Mouse (Mus musculus) c-Kit-positive CD71-positive TER-119-positive erythroid progenitor cells, embryonic 14.5 days (primary cell): ENCODE results near the gene Oas1g.
"Not testable (repeated sequence)": the region's sequence is repeated elsewhere in the genome, so short reads cannot be mapped to it uniquely, and the experiment has no call there.

ENCODE experiments used
- DNase-seq: peaks from one replicate; pipeline ENCODE4 v3.0.0-alpha.2; 2013; ENCODE audit warnings: low spot score

The Oas1g gene

DNA sequence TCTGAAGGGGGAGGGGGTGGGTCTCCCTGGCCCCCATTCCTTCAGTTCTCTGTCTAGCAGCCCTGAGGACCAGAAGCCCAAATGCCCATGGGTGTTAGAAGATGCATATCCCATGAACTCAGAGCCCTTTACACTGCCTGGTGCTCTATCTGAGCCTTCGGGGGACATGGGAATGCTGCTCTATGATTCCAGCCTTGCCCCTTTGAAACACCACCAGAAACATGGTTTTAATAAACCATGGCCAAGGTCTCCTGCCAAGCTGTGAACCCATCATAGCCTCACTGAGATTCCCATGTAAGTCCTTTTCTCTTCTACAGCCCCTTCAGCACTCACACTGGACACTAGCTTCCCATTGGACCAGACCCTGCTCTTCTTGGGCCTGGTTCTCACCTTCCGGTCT, 2.6 kb upstream of the Oas1g start:
- DNase-seq, result no peak

- not testable (repeated sequence) for DNase-seq
Measured at GRCm38 (mm10) chr5:120888294-120888815, 942 bp upstream of the Oas1g start.

DNA sequence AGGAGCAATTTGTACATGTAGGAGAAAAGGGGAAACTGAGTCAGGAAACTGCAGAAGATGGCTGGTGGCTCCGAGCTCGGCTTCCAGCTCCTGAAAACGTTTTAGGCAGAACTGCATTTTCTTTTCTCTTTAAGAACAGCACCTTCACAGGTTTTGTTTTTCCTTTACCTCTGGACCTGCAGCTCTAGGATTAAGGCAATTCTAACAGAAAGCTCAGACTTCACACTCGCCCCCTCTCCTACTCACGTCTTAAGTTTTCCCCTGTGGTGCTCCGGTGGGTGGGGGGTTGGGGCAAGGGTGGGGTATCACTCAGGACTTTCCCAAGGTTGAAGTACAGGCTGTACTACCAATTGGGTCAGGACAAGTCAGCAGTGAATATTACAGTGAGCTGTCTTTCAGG, 418 bp upstream of the Oas1g start:
- DNase-seq, result no peak

GRCm38 (mm10) chr5:120881681-120882080, 5.7 kb downstream of the Oas1g start:
- not testable (repeated sequence) for DNase-seq

DNA sequence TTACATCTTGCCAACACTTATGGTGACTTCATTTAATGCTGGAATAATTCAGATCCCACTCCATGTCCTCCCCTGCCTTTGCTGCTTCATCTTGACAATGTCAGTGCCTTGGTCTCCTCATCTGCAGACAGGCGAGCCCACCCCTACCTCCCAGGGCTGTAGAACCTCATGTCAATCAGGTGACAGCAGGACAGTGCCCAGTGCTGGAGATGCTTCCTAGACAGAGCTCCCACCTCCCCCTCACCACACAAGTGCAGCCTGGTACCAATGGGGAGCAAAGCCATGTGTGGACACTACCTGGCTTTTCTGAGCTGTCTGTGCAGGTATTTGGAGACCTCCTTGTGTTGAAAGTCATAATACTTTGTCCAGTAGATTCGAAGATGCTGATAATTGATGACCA, 8.6 kb downstream of the Oas1g start:
- not testable (repeated sequence) for DNase-seq

DNA sequence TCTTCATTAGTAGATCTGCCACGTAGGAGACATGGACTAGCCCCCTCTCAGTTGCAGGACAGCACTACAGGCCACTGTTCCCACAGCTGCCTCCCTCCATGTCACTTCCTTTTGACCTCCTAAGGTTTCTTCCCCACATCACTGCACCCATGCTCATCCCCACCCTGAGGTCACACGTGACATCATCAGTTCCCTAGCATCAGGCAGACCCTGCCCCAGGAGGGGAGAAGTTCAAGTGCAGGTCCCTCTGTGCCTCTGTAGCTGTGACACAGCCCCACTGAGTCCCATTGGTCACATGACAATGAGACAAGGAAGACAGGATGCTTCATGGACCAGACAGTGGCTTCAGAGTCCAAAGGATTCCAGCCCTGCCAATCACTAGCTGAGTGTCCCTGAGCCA, 10.0 kb downstream of the Oas1g start:
- not testable (repeated sequence) for DNase-seq

DNA sequence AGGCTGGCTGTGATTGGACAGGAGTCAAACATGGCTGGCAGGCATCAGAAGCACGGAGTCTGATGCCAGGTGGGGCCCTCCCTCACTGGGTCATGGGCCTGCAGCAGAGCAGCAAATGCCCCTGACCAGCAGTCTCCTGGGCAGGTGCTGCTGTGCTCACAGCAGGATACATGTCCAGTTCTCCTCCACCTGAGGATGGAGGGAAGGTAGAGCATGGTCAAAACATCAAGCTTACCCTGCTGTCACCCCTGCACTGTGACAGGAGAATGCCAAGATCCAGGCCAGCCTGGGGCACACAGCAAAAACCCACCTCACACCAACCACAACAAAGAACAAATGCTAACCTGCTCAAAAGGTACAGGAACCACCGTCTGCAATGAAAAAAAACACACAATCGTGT, 10.6 kb downstream of the Oas1g start:
- not testable (repeated sequence) for DNase-seq

GRCm38 (mm10) chr5:120871469-120871868, 15.9 kb downstream of the Oas1g start:
- DNase-seq, result no peak

GRCm38 (mm10) chr5:120870782-120871181, 16.6 kb downstream of the Oas1g start:
- DNase-seq, result no peak

GRCm38 (mm10) chr5:120870081-120870480, 17.3 kb downstream of the Oas1g start:
- no peak for DNase-seq

DNA sequence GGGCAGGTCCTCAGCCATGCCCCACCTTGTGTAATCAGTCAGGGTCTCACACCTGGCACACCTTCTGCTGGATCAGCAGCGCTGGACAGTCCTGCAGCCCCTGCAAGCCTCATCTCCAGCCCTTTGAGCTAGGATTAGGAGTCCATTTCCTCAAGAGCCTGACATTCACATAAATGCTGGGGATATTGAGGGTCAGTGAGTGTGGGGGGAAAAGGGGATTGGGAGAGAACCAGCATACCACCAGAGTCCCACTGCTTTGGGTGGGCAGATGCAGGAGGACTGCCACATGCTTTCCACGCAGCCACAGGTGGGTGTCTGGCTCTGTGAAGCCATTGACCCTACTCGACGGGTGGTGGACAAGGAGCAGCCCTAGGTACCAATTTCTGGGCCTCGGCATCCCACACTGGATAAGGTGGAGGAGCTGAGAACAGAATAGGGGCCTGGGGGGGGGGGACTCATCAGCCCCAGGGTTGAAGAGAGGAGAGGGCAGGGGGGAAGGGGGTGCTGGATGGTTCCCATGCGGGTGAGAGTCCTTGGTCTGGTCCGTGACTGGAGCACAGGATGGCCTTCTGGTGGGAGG, 17.9 kb downstream of the Oas1g start:
- DNase-seq, result no peak

DNA sequence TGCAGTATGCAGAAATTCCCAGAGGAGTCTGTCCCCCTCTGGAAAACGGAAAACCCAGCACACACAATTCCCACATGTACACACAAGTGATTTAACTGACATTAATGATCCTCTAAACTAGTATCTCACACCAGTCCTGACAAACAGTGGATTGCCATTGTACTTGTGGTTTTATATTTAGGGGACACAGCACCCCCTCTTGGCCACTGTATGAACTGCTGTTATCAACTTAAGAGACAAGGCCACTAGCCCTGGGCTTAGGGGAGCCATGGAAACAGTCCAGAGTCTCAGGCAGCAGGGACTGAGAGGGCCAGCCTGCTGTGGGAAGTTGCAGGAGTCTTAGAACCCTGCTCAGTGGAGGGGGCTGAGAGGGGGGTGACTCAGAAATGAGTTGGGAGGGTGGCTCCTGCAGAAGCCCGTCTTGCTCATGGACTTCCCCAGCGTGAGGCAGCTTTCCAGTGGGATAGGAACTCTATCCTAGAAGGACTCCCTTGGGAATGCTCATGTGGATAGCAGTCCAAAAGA, 22.0 kb downstream of the Oas1g start:
- peak; percentile 16 for DNase-seq

- no peak for DNase-seq
Measured at GRCm38 (mm10) chr5:120861121-120861520, 26.3 kb downstream of the Oas1g start, which contains the start of gene Oas1h. Gene Oas1h (plus strand): TSS chr5:120861421.

DNA sequence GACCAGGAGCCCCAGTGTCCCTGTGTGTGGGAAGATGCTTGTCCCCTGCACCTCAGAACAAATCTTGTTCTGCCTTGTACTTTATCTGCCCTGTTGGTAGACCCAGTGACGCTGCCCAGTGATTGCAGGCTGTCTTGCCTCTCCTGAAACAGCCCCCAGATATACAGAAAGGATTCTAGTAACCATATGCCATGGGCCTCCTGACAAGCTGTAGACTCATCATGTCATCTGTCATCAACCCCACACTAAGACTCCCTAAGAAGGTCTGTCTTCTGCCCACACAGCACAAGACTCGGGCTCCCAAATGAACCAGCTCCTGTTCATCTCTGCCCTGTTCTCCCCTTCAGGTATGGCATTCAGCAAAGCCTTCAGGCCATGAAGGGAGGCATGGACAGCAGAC, 28.2 kb downstream of the Oas1g start:
- DNase-seq, result no peak

DNA sequence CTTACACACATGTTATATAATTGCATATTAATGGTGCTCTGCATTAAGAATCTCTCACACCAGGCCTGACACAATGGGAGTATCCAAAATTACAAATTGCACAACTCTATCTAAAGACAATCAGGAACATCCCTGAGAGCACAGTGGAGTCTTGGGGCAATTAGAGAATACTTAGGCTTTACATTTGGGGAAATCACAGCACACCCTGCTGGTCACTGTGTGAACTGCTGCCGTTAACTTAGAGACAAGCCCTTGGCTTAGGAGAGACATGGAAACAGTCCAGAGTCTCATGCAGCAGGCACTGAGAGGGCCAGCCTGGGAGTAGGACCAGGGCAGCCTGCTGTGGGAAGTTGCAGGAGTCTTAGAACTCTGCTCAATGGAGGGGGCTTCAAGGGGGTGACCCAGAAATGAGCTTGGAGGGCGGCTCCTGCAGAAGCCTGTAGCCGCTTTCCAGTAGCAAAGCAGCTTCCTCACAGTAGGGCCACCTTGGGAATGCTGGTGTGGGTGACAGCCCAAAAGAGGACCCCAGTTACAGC, 37.7 kb downstream of the Oas1g start:
- peak; percentile 30 for DNase-seq

- DNase-seq, result no peak
Measured at GRCm38 (mm10) chr5:120847067-120847466, 40.3 kb downstream of the Oas1g start, which contains the start of gene Oas1f. Gene Oas1f (plus strand): TSS chr5:120847367.

- no peak for DNase-seq
Measured at GRCm38 (mm10) chr5:120844713-120845112, 42.7 kb downstream of the Oas1g start.

GRCm38 (mm10) chr5:120836731-120837585, 50.5 kb downstream of the Oas1g start:
- peak; percentile 34 for DNase-seq

- no peak for DNase-seq
Measured at GRCm38 (mm10) chr5:120833335-120834280, 53.8 kb downstream of the Oas1g start.

DNA sequence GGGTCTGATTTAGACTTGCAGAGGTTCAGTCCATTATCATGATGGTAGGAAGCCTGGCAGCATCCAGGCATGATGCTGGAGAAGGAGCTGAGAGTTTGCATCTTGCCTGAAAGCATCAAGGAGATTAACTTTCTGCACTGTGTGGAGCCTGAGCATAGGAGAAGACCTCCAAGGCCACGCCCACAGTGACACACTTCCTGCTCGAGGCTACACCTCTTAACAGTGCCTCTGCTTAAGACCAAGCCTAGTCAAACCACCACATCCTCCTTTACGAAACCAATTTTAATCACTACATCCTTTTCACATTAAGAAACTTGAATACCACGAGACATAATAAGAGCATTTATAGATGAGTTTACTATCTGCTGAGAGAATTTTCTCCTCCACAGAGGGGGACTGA, 56.4 kb downstream of the Oas1g start:
- no peak for DNase-seq
